Mouse (Mus musculus): ENCODE measurements around the gene Atp8b3.

The Atp8b3 gene

DNA sequence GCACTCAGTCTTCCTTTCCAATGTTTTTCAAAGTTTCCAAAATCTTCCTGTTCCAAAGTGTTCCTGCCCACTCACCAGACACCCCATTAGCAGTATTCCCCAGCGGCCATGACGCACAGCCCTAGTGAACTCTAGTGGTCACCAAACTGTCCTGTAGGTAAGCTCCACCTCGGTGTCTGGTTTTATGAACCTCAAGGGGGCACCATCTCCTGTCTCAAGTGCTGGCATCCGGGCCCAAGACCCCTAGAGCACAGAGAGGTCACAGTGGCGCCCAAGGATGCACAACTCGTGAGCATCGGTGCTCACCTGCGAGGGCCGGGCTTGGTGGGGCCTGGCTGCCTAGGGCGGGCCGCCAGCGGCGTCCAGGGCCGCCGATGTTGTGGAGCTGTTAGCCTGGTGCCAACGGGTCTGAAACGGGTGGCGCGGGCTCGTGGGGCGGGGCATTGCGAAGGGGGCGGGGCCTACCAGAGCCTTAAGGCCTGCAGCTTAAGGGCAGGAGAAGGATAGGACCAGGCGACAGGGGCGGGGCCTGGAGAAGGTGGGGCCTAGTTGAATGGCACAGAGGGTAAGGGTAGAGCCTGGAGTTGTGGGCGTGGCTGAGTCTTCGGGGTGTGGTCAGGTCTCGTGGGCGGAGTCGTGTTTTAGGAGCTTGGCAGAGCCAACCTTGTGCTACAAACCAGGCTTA lies at the start of gene Atp8b3:
TSS of gene Atp8b3 (minus strand) at position 415 of the 685 bp plus-strand sequence.
- DNase-seq (ENCODE audit: low read depth, low spot score) = peak; percentile 98

DNA sequence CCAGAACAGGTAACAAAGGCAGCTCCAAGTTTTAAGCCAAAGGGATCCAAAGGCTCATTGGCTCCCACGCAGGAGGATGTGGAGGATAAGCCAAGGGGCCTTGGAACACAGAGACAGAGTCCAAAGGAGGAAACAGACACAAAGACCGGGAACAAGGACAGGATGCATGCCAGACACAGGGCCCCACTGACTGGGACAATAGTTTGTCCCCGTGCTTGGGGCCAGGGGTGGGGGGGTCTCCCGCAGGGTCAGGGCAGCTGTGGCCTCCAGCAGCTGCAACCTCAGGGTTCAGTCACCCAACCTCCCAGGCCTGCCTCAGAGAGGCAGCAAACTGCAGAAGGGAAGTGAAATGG lies 48.4 kb upstream of the Atp8b3 start:
- no peak for DNase-seq (ENCODE audit: low read depth, low spot score)

DNA sequence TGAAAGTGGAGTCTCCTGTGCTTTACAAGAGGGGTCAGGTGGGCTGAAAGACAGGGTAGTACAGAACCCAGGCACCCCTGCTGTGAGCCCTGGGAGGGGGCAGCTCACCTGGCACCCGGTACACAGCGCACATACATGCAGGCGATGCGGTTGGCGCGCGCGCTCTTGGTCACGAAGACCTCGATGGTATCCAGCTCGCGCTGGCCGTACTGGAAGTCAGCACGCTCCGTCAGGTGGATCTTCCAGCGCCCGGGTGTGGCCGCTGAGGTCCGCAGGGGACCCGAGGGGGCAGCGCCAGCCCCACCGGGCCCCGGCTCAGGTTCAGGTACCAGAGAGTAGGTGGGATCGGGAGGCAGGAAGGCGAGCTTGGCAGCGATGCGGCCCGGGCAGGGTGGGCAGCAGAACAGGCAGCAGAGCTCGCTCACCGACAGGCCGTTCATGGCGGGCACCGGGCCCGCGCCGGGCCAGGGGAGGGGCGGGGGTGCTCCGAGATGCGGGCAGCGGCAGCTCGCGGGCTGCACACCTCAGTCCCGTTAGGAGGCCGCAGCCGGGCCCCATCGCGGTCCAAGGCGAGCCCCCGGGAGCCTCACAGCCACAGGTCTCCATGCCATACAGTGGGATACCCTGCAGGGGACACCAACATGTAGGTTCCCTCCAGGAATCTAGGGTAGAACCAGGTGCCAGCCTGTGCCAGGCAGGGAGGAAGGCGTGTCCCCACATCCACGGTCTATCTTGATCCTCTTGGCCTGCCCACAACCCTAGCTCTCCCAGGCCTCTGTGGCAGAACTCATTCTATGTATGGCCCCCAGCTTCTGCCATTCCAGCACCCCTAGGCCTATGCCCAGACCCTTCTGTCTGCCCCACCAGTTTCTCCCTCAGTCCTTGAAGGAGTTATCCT lies 47.7 kb upstream of the Atp8b3 start:
- no peak for DNase-seq (ENCODE audit: low read depth, low spot score)

DNA sequence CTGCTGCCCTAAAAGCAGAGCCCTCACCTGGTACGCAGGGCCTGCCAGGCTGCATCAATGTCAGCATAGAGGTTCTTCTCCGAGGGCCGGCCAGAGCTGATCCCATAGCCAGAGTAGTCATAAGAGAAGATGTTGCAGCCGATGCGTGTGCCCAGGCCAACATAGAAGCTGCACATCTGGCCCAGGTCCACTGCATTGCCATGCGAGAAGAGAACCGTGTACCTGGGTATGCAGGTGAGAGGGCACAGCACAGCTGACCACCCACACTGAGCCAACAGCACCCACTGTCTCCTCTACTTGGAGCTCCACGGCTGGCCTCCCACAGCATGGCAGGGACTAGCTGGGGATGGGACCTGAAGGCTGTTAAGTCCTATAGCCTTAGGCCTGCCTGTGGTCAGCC lies 46.7 kb upstream of the Atp8b3 start:
- DNase-seq (ENCODE audit: low read depth, low spot score) = no peak

DNA sequence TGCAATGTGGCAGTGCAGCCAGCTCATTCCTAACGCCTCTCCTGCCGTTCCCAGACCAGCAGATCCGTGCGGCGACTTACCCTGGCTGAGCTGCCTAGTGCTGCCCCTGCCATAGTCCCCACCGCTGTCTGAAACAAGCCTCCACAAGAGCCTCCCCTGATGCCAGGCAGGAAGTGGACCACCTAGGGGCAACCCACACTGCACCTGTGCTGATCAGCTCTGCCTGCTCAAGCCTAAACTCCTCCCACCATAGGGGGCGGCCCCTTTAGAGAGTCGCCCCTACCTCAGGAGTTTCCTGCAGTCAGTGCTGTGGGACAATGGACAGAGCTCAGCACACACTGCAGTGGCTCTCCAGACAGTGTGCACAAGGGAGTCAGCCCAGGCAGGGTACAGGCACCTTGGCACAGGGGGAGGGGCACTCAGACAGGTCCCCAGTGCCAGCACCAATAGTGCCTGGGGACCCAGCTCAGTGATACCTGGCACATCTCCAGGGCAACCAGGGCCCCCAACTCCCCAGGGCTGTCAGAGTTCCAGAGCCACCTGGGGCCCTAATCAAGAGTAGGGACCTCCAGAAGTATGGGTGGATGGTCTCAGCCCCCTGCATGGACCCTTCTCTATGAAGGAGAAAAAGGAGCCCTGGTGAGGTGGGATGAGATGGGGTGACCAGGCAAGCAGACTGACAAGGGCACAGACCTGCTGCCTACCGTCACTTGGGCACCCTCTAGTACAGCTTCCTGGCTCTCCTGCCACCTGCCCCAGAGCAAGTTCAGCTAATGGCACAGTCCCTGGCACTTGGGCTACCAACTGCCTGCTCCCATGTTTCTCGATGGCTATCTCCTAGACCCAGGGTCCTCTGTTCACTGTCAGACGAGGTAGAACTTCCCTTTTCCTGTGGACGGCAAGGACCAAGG lies 46.0 kb upstream of the Atp8b3 start:
- DNase-seq (ENCODE audit: low read depth, low spot score) = no peak

DNA sequence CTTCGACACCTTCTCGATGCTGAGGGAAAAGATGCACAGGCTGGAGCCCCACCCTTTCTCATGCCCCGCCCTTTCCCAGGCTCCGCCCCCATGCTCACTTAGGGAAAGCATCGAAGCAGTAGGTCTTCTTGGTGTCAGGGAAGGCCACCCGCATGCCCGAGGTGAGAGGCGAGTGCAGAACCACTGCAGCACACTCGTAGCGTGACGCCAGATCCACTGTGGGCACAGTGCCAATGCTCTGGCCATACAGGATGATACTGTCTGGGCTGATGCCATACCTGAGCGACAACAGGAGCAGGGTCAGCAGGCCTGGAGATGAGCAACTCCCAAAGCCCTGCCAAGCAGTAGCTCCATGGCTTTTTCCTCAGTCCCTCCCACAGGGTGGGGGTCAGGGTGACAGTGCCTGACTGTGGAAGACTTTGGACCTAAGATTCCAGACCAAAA lies 45.1 kb upstream of the Atp8b3 start:
- DNase-seq (ENCODE audit: low read depth, low spot score) = no peak

DNA sequence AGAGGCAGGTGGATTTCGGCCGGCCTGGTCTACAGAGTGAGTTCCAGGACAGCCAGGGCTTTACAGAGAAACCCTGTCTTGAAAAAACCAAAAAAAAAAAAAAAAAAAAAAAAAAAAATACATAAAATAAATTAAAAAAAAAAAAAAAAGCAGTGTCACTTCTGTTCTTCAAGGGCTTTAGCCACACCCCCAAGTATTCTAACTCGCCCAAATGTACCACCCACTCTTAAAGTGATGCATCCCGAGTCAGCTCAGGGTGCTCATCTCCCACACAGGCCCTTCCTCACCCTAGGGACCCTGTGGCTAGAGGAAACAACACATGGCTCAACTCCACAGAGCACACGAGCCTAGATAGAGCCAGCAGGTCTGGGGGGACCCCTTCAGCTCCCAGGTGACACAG lies 44.1 kb upstream of the Atp8b3 start:
- DNase-seq (ENCODE audit: low read depth, low spot score) = no peak

DNA sequence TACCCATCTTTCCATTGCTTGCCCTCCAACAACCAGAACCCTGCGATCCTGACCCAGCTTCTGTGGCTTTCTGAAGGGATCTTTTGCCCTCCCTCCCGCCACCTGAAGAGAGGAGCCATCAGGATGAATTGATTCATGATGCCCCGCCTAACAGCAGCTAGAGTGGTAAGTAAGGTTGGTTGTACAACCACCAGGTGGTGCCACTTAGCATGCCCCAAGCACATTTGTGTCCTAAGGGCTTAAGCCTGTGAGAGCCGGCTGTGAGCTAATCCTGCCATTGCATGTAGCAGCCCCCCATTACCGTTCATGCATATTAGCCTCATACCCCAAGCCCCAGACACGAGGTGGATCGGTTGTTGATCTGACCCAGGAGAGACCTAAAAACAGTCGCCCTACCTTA lies 40.0 kb upstream of the Atp8b3 start:
- no peak for DNase-seq (ENCODE audit: low read depth, low spot score)

DNA sequence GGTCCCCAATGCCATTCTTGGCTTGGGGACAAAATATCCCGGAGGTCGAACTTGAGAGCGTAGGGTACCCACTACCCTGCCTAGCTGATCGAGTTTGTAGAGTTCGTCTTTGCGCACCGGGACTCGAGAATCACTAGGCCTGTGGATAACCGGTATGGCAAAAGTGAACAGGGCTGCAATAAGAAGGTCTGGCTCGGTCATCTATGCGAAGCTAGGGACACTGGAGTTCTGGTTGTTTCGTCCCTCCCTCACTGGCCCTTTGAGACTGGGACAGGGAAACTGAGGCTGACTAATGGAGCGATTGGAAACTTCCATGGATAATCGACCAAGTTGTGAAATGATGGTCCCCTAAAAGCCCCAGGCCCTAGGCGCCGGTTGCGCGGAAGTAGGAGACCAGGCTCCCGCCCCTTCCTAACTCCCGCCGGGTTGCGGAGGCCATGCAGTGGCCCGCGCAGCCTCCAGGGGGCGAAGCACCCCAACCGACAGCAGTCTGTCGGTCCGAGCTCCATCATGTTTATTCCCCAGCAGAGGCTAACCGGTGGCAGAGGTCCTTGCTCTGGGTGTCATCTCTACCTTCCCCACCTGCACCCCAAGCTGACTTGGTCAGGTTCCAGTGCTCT lies 39.3 kb upstream of the Atp8b3 start:
- DNase-seq (ENCODE audit: low read depth, low spot score) = no peak

DNA sequence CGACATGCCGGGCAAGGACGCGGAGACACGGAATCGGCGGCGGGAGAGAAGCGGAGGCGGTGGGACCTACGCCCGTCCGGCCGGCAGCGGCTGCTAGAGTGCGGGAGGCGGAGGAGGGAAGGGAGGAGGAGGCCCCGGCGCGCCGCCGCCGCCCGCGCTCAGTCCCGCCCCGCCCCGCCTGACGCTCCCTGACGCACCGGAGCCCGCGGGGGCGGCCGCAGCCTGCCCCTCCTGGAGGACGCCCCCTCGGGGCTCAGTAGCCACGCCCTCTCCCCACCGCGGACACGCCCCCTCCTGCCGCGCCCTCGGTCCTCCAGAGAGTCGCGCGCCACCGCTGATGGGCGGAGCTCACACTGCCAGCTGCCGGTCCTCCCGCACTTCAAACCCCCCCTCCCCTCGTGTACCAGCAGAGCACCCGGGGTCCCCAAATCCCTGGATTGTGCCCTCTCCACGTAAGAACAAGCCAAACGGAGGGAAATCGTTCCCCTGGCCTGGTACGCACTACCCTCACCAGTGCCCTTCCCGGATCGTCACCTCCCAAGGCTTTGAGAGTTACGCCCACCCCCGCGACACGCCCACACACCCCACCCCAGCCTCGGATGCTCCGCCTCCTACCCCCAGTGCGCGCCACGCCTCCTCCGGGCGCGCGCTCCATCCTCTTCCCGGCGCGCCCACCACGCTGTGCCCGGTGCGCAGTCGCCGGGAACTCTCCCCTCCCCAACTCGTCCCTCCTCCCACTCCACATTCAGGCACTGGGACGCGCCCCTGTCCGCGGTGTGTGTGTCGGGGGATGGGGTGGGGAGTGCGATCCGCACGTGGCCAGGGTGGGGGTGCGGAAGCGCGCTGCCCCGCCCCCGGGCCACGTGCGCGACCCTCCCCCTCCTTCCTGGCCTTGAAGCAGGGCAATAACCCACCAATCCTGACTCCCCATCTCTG lies 38.5 kb upstream of the Atp8b3 start, which contains the start of gene Klf16:
TSS of gene Klf16 (minus strand) at position 127 of the 936 bp plus-strand sequence.
- peak; percentile 84 for DNase-seq (ENCODE audit: low read depth, low spot score)

DNA sequence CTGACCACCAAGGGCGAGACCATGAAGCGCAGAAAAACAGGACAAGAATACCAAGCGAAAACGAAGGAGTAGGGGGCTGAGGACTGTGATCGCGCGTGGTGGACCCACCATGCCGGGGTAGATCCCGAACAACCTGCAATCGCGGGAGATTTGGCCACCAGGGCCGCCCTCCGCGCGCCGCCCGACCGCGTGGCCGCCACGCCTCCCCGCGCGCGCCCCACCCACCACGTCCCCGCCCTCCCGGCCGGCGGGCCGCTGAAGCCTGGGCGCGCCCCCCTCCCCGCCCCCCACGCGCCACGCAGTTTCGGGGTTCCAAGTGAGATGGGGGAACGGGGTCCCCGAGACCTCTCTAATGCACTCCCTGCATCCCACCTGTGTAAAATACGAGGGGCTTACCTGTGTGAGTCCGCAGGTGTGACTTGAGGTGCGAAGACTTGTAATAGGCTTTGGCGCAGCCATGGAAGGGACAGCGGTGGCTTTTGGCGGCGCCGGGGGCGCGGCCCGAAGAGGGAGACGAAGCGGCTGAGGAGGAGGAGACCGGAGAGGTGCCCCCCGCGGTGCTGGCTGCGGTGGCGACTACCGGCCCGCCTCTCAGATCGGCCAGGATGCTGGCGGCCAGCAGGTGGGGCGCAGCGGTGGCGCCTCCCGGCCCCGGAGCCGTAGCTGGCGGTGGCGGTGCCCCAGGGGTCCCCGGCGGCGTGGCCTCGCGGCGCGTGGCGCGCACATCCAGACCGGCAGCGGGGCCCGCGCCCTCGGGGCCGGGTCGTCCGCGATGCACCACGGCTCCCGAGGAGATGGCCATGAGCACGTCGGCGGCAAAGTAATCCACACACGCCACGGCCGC lies 37.6 kb upstream of the Atp8b3 start:
- DNase-seq (ENCODE audit: low read depth, low spot score) = no peak

DNA sequence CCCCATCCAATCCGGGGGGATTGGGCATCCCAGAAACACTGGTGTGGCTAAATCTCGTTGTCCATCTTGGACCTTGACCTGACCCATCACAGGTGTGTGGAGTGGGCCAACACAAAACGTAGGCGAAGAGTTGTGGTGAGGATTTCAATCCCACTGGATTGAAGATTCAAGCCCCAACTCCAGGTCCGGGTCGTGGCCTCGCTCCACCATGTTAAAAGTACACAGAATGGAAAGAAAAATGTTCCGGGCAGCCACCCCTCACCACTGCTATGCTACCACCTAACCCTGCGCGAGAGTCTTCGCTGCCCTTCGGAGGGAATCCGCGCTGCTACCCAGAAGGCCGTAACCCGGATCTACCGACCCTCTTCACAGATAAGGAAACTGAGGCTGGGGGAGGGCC lies 37.0 kb upstream of the Atp8b3 start:
- DNase-seq (ENCODE audit: low read depth, low spot score) = no peak

DNA sequence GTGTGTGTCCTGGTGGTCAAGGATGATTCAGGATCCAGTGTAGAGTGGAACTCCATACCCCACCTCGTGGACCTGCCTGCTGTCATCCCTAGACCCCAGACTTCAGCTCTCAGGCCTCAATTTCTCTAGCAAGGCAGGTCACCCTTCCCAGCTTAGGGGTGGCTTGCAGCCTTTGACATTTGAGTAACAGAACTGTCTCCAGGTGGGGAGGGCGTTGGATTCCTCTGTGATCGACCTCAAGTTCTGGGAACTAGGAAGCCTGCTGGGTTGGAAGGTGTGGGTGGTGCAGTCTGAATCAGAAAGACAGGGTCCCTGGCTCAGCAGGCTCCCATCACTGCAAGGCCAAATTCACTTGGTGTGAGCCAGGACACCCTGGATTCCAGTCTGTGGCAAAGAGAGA lies 36.0 kb upstream of the Atp8b3 start:
- DNase-seq (ENCODE audit: low read depth, low spot score) = no peak

DNA sequence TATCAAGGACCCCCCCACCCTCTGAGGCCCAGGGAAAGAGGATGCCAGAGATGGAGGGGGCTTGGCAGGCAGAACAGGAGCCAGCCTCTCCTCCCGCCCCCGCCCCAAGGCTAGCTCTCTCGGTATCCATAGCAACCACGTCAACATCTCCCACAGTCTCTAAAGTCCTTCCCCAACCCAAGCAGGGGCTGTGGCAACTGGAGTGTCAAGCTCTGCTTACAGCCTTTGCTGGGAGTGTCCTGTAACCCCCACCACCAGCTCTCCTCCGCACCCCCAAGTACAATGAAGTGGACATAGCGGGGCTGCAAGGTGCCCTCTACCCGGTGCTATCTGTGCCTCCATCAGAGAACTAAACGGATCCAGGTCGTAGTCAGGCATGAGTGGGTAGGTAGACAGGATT lies 35.0 kb upstream of the Atp8b3 start:
- DNase-seq (ENCODE audit: low read depth, low spot score) = no peak

DNA sequence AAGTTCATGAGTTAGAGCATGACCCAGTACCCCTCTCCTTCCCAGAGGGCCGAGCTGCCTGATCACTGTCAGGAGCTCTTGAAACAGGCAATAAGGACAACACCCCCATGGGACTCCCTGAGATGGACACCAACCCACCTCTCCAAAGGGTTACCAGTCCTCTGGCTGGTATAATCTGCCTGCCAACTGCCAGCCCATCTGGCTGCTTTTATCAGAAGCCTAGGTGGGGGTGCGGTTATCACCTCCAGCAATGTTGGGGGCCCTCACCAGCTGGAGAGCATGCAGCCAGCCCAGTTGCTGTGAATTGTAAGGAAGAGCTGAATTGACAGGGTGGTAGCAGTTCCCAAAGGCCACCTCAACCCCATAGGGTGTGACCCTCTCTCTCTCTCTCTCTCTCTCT lies 33.6 kb upstream of the Atp8b3 start:
- no peak for DNase-seq (ENCODE audit: low read depth, low spot score)

DNA sequence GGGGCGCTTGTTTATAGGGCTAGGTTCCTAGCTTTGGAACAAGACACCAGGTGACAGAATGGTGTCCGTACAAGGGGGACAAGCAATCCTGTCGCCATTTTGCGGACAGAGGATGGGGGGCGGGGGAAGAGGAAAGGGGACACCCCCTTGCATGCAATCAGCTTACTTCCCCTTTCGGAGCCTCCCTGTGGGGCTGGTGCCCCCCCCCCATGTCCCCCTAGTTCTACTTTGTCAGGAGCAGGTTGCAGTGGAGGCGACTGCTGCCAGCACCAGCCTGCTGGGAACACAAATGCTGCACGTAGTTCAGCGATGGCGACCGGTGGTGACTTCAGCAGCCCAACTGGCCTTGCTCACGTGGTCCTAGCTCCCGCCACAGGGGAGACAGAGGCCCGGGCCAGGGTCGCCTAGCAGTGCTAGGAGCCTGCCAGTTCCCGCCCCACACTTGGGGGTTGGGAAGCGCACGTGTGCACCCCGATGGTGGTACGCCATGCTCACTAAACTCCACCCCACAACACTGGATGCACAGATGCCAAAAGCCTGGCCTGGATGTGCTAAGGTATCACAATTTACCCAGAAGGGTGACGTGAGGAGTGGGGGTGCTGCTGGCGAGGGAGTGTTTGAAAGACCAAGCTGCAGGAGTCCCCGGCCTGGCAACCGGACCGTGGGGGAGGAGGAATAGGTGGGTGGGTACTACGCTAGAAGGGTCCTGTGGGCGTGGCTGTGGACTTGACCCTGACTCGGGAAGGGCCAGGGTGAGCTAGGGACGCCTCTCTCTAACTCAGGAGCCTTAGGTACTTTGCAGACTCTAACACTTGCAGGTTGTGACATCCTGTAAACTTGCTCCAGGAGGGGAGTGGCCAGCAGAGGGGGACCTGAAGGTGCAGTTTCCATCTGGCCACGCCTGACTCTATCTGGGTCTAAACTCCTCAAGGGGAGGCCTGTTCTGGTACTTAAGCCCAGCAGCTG lies 32.2 kb upstream of the Atp8b3 start:
- no peak for DNase-seq (ENCODE audit: low read depth, low spot score)

DNA sequence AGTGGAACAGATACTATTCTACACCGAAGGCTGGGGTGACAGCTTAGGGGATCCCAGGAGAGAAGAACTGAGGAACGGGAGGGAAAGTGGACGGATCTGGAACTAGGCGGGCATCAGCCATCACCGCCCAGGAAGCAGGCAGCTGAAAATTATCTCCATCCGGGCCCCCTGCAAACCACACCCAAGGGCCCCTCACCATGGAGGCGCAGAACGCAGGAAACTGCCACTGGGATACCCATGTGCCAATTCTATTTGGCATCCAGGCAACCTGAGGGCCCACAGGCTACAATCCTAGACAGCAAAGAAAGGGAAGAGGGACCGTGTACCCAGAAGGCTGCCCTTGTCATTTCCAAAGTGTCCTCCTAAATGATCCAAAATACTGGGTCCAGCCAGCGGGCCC lies 31.5 kb upstream of the Atp8b3 start:
- no peak for DNase-seq (ENCODE audit: low read depth, low spot score)

DNA sequence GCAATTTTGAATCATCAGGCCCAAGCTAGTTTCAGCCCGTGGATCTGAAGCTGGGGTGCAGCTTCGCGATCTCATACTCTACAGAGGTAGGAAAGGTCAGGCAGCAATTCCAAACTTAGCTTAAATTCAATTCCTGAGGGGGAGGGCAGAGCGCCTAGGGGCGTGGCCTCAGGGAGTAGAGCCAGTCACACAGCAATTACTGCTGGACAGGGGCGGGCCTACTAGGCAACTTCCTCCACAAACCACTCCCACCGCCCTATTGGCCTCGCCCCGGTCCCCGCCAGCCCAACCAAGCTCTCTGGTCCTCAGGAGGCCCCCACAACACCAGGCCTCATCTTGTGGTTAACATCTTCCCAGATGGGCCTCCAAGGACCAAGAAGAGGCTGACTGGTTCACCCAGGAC lies 30.7 kb upstream of the Atp8b3 start:
- DNase-seq (ENCODE audit: low read depth, low spot score) = no peak

All from WW6 (cell line).